Mouse (Mus musculus): ENCODE data around the gene 2900011O08Rik.
"Not testable (repeated sequence)": the region's sequence is repeated elsewhere in the genome, so short reads cannot be mapped to it uniquely, and the experiment has no call there.

Gene 2900011O08Rik

GRCm38 (mm10) chr16:14066571-14066970, 80.2 kb downstream of the 2900011O08Rik start:
- not testable (repeated sequence) for DNase-seq (ENCODE audit: low spot score in 2 of 2)

GRCm38 (mm10) chr16:14068701-14069100, 82.3 kb downstream of the 2900011O08Rik start:
- DNase-seq (ENCODE audit: low spot score in 2 of 2), result not testable (repeated sequence)

GRCm38 (mm10) chr16:14070471-14071169, 84.2 kb downstream of the 2900011O08Rik start:
- DNase-seq (ENCODE audit: low spot score in 2 of 2), result no peak

GRCm38 (mm10) chr16:14082925-14083324, 96.5 kb downstream of the 2900011O08Rik start:
- DNase-seq (ENCODE audit: low spot score in 2 of 2), result no peak

- no peak for DNase-seq (ENCODE audit: low spot score in 2 of 2)
These were observed 101.8 kb downstream of the 2900011O08Rik start for GRCm38 (mm10) chr16:14088249-14088648.

- DNase-seq (ENCODE audit: low spot score in 2 of 2), result no peak
These were observed 102.9 kb downstream of the 2900011O08Rik start for GRCm38 (mm10) chr16:14089296-14089695.

- no peak for DNase-seq (ENCODE audit: low spot score in 2 of 2)
These were observed 105.4 kb downstream of the 2900011O08Rik start for GRCm38 (mm10) chr16:14091771-14092170.

- peak in 1 of 2 experiments; percentile 48 for DNase-seq (ENCODE audit: low spot score in 2 of 2)
These were observed 119.5 kb downstream of the 2900011O08Rik start for GRCm38 (mm10) chr16:14105891-14106290.

GRCm38 (mm10) chr16:14109651-14110230, 123.3 kb downstream of the 2900011O08Rik start:
- DNase-seq (ENCODE audit: low spot score in 2 of 2), result no peak

- no peak for DNase-seq (ENCODE audit: low spot score in 2 of 2)
These were observed 124.5 kb downstream of the 2900011O08Rik start for GRCm38 (mm10) chr16:14110922-14111321.

- peak in 1 of 2 experiments; percentile 43 for DNase-seq (ENCODE audit: low spot score in 2 of 2)
These were observed 125.7 kb downstream of the 2900011O08Rik start for GRCm38 (mm10) chr16:14112133-14112532.

- DNase-seq (ENCODE audit: low spot score in 2 of 2), result no peak
These were observed 126.3 kb downstream of the 2900011O08Rik start for GRCm38 (mm10) chr16:14112742-14113141.

GRCm38 (mm10) chr16:14117299-14117698, 130.9 kb downstream of the 2900011O08Rik start:
- no peak for DNase-seq (ENCODE audit: low spot score in 2 of 2)

- DNase-seq (ENCODE audit: low spot score in 2 of 2), result no peak
These were observed 134.5 kb downstream of the 2900011O08Rik start for GRCm38 (mm10) chr16:14120941-14121340.

- DNase-seq (ENCODE audit: low spot score in 2 of 2), result no peak
These were observed 135.2 kb downstream of the 2900011O08Rik start for GRCm38 (mm10) chr16:14121563-14121962.

- no peak for DNase-seq (ENCODE audit: low spot score in 2 of 2)
These were observed 136.2 kb downstream of the 2900011O08Rik start for GRCm38 (mm10) chr16:14122586-14122985.

GRCm38 (mm10) chr16:14123901-14124300, 137.5 kb downstream of the 2900011O08Rik start:
- DNase-seq (ENCODE audit: low spot score in 2 of 2), result no peak

- no peak for DNase-seq (ENCODE audit: low spot score in 2 of 2)
These were observed 138.3 kb downstream of the 2900011O08Rik start for GRCm38 (mm10) chr16:14124709-14125108.

GRCm38 (mm10) chr16:14125253-14125652, 138.8 kb downstream of the 2900011O08Rik start:
- DNase-seq (ENCODE audit: low spot score in 2 of 2), result no peak

GRCm38 (mm10) chr16:14128977-14129376, 142.6 kb downstream of the 2900011O08Rik start:
- DNase-seq (ENCODE audit: low spot score in 2 of 2), result no peak

GRCm38 (mm10) chr16:14130796-14131195, 144.4 kb downstream of the 2900011O08Rik start:
- DNase-seq (ENCODE audit: low spot score in 2 of 2), result no peak

- DNase-seq (ENCODE audit: low spot score in 2 of 2), result no peak
These were observed 145.0 kb downstream of the 2900011O08Rik start for GRCm38 (mm10) chr16:14131376-14131775.

GRCm38 (mm10) chr16:14131838-14132237, 145.4 kb downstream of the 2900011O08Rik start:
- no peak for DNase-seq (ENCODE audit: low spot score in 2 of 2)

Measured in left cerebral cortex, adult 9 months (tissue).